Mouse (Mus musculus): ENCODE data around the gene Fgfr2.

- TF ChIP-seq CTCF (conservative IDR thresholded peaks at IDR 0.05; ENCODE audit: insufficient read depth, insufficient read length, low read depth, low read length) (no peak), POLR2A (IDR thresholded peaks at IDR 0.05; ENCODE audit: low read depth, low read length) (no peak)
These were observed 2757.4 kb downstream of the Fgfr2 start for GRCm38 (mm10) chr7:130365711-130366110.

All from kidney, adult 2 months (tissue).